Mouse (Mus musculus) left cerebral cortex, adult 9 months (tissue): Measurements from ENCODE around the gene Lax1.
A peak's percentile ranks its signal among the peaks of the same experiment; 100 is the strongest.
"Not testable (repeated sequence)": the region's sequence is repeated elsewhere in the genome, so short reads cannot be mapped to it uniquely, and the experiment has no call there.

Experiments
- DNase-seq, 2 experiments: peaks; one replicate each; pipeline ENCODE4 v3.0.0; 2022; ENCODE audit warnings: low spot score in 2 of 2

The Lax1 gene

DNA sequence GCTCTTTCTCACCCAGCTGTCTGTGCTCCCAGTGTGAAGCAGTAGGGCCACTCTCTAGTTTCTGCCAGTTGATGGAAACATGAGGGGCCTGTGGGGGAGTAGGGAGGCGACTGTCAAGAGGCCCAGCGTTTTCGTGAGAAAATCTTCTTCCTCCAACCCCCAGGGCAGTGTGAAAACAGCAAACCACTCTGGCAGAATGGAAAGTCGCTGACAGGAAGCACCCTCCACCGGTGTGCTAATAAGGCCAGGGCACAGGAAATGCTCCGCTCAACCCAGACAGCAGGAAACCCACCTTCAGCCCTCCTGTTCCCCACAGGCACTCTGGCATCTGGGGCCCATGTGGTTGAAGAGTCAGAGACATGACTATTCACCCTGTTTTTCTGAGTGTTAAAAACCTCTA is at the start of gene Lax1:
Gene Lax1, minus strand, starts transcription at position 212 of the 400 bp plus-strand sequence.
- no peak for DNase-seq

GRCm38 (mm10) chr1:133736664-133737063 is 46.8 kb upstream of the Lax1 start:
- DNase-seq: peak in 1 of 2 experiments; percentile 36

GRCm38 (mm10) chr1:133735995-133736652 is 46.2 kb upstream of the Lax1 start:
- DNase-seq: peak in 1 of 2 experiments; percentile 78

DNA sequence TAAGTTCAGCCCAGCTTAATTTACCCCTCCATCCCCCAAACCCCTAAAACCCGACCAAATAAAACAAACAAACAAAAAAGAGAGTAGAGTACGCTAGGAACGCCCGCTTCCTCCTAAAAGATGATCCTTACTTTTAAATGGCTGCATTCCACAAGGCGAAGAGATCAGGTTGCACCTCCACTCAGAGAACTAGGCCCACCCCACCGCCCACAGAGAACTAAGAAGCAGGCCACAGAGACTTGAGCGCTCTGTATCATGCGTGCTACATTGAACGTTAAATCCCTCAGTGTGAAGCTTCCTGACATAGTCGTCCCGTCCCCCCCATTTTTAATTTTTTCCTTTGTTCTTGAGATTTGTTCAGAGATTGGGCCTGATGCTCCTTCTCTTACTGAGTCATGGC is 42.9 kb upstream of the Lax1 start:
- DNase-seq: no peak

GRCm38 (mm10) chr1:133728339-133728738 is 38.4 kb upstream of the Lax1 start:
- no peak for DNase-seq

DNA sequence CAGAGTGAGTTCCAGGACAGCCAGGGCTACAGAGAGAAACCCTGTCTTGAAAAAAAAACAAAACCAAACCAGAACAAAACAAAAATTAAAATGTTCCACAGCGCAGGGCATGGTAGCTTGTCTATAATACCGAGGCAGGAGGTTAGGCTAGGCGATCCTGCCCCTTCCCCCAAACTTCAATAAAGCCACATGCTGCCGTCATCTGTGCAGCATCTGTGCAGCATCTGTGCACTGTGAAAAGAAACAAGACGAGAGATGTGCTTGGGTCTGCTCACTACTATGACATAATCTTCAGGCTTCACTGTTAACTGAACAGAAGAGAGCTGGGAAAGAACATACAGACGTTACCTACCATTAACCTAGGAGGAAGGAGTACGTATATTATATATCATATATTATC is 30.4 kb upstream of the Lax1 start:
- DNase-seq: no peak

- no peak for DNase-seq
Measured at GRCm38 (mm10) chr1:133718786-133719185, 28.9 kb upstream of the Lax1 start.

DNA sequence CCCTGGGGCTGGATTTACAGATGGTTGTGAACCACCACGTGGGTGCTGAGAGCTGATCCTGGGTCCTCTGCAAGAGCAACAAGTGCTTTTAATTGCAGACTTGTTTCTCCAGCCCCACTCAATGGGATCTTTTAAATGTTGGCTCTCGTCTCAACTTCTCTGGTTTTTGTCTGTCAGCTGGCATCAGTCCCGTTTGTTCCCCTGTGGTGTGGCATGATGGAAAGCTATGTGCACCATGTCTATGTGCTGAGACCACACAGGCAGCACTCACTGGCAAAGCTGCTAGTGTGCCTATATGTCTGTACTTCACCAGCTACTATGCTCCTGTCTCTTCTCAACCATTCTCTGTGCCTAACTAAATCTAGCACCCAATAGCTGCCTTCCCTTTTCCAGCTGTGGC is 28.4 kb upstream of the Lax1 start:
- no peak for DNase-seq

DNA sequence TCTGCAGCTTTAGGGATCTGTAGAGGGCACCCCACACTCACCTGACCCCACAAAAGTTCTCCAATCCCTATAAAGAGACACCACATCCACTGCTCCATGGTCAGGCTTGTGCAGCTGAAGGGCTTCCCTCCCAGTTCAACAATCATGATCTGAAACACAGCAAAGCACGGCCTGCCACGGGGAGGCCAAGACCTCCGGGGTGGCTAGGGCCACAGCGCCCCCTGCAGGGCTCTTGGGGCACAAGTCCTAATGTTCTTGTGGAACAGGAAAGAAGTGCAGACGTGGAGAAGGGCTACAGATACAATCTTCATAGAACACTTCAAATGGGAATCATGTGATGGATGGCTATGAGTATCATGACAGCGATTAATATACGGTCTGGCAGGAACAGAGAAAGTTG is 26.6 kb upstream of the Lax1 start:
- DNase-seq: no peak

DNA sequence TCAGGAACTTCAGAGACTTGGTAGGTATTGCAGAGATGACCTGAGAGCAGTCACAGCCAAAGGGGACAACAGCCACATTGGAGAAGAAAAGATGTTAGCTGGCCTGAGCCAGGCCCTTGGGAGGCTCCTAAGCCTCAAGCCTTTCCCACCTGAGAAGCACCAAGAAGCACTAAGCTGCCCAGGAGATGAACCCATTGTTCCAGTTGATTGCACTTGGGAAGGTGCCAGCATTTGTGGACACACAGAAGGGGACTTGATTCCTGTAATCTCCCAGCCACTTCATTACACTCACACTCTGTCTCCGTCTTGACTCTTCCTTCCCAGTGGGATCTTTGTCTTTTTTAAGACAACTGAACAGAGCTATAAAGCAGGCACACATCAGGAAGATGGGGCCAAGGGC is 25.3 kb upstream of the Lax1 start:
- DNase-seq: no peak

GRCm38 (mm10) chr1:133713009-133713370 is 23.1 kb upstream of the Lax1 start:
- no peak for DNase-seq

DNA sequence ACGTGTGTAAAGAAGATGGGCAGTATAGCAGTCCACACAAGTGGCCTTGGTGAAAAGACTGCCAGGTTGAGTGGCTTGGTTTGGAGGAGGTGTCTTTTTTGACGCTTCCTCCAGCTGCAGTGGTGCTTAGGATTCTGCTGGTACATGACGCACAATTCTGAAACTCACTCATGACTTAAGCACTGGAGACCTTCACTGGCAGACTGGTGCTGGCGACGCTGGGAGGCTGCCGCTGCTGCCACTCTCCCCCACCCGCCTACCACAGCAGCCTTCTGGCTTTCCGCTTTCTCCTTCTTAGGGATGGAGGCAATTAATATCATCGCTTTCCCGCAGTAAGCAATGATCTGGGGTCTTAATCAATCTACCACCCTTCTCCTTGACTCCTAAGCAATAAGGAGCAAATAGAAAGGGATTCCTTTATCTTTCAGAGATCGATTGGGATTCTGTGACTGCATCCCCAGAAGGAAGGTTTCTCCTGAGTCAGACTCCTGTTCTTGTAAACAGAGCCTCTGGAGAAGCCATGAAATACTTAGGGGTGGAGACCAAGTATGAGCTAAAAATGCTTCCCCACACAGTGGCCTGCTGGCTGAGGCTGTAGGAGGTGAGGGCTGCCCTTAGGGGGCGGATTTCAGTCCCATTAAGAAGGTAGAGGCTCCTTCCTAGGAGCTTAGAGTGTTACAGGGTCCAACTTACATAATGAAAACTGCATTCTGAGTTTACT is 22.5 kb upstream of the Lax1 start:
- peak in 1 of 2 experiments; percentile 38 for DNase-seq

- no peak for DNase-seq
Measured at GRCm38 (mm10) chr1:133711376-133711775, 21.5 kb upstream of the Lax1 start.

GRCm38 (mm10) chr1:133710895-133711294 is 21.0 kb upstream of the Lax1 start:
- DNase-seq: no peak

DNA sequence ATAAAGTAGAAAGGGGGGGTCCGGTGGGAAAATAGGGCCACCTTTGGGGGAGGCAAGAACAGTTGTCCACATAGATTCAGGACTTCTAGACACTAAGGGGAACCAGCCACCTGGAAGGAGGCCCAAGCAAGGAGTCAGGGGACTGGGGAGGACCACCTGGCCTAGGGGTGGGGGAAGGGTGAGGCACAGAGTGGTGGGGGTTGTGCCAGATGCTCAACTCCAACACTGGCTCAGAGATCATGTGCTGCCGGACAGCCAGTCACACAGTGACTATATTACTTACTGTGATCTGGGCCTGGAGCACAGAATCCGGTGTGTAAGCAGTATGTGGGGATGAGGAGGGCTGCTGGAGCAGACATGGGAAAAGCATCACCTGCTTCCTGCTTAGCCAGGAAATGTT is 19.4 kb upstream of the Lax1 start:
- DNase-seq: no peak

- not testable (repeated sequence) for DNase-seq
Measured at GRCm38 (mm10) chr1:133701824-133702223, 11.9 kb upstream of the Lax1 start.

DNA sequence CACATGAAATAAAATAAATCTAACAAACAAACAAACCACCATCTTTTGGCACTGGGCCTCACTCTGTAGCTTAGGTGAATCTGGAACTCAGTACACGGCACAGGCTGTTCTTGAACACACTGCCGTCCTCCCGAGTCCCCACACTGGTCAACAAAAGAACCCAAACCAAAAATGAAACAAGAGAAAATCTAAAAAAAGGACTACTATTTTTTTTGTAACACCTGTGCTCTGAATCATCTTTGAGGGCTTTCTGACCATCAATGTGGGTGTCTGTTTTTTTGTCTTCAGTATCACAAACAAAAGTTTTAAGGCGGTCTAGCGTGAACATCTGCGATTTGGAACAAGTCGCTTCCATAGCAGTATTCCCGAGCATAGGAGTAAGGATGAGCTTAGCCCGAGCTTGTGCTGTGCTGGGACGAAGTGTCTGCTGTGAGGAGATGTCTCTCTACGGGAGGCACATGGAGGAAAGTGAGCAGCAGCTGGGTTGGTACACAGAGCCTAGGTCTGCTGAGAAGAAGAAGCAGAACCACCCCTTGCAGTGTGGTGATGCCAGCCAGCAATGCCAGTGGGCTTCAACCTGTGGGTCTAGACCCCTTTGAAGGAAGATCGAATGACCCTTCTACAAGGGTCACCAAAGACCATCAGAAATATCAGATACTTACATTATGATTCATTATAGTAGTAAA is 8.2 kb upstream of the Lax1 start:
- no peak for DNase-seq

GRCm38 (mm10) chr1:133695901-133696300 is 6.0 kb upstream of the Lax1 start:
- no peak for DNase-seq

- no peak for DNase-seq
Measured at GRCm38 (mm10) chr1:133694876-133695275, 5.0 kb upstream of the Lax1 start.

DNA sequence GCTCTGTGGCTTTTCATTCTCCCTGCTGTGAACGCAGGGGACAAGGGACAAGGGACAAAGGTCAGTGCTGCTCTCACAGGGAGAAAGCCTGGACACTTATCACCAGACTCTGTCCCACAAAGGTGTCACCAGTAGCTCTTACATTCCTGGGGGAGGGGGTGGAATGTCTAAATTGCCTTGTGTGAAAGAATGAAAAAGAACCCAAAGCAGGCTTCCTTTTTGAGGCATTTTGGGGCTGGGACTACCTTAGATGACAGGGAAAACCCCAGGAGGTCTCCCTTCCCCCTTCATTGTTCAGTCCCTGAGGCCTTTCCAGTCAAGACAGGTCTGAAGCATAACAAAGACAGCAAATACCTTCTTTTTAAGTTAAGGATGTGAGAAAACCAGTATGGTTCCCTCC is 4.4 kb upstream of the Lax1 start:
- DNase-seq: no peak

DNA sequence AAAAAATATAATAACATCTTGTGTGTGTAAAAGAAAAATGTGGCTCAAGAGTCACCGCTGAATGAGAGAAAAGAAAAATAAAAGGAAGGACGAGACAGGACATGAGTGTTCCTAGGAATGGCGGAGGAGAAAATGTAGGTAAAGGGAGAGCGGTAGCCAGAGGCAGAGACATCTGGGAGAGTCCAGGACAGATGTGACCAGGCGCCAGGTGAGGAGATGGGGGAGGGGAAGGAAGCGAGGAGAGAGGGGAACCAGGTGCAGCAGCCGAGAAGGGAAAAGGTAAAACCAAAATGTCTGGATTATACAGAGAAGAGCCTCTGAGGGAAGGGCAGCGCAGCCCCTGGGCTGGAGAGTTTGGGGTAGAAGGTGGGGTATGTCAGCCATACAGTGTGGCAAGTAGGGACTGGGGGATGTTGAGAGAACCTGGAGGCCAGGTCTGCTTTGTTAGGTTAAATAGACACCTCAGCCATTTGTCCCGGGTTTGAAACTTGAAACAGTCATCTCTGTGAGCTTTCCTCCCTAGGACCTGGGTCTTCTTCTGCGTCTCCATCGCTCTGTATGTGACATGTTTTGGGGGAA is 3.7 kb upstream of the Lax1 start:
- DNase-seq: no peak

- DNase-seq: no peak
Measured at GRCm38 (mm10) chr1:133692195-133692594, 2.3 kb upstream of the Lax1 start.

- DNase-seq: no peak
Measured at GRCm38 (mm10) chr1:133691046-133691445, 1.1 kb upstream of the Lax1 start.
